Mouse (Mus musculus): Measurements from ENCODE around the gene Kif5c.

The Kif5c gene

DNA sequence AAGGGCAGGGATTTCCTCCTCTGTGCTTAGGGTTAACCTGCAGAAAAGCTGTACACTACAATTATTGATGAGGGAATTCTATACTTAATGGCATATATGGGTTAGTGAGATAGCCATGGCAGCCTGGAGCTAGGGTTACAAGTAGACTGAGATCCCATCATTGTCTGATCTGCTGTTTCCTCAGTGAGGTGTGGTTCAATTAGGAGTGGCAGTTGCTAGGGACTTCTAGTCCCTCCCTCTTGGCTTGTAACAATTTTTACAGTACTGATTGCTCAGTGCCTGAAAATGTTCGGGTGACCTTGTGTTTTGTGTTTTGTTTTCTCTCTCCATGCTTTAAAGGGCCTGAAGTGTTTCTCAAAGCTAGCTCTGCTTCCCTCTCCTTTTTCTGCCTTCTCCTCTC, 2.1 kb downstream of the Kif5c start:
- no peak for DNase-seq (ENCODE audit: low spot score)

DNA sequence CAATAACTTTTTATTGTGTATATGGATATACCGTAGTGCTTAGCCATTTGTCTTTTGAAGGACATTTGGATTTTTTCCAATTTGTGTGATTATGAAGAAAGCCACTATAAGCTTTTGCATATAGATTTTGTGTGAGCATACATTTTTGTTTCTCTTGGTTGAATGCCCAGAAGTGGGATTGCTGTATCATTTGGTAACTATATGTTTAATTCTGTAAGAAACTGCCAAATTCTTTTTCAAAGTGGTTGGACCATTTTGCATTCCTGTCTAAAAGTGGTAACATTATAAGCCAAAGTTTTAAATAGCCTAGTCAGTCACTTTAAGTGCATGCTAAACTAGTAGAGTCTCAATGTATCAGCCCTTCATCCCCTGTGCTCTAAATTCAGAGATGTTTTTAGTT, 6.5 kb downstream of the Kif5c start:
- DNase-seq (ENCODE audit: low spot score) = no peak

DNA sequence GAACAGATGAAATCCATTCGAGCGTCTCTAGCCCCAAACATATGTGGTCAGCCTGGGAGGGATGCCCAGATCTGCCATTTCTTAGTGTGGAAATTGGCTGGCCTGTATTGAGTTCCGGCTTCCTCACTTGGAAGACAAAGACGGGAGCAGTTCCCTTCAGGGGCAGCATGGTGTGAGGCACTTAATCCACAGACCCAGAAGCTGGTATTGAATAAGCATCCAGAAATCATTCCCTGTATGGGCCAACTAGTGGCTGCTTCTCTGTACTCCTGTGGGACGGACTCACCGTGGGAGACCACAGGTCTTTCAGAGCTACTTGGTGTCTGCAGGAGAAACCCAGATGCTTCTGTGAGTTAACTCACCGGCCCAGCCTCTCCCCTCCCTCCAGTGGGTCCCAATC, 8.5 kb downstream of the Kif5c start:
- DNase-seq (ENCODE audit: low spot score) = no peak

DNA sequence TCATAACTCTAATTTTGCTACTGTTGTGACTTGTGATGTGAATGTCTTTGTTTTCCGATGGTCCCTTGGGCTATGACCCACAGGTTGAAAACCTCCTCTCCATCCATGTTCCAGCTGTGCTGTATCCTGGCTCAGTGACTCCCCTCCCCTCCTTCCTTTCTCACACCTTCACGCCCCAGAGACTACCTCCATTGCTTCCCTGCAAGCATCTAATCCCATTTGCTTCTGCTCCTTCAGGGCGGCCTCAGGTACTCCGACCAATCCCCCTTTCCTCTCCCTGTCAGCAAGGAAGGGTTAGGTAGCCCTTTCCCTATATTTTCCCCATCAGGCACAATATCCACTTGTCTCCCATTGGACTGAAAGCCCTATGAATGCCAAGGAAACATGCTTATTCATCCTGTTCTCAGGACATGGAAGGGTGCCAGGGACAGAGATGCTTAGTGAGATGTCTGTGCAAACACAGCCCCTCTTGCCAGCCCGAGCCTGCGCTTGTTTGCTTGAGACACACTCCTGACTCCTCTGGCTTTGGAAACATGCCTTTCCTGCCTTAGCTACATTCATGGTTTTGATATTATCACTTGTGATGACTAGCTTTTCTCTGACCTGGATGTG, 9.1 kb downstream of the Kif5c start:
- DNase-seq (ENCODE audit: low spot score) = no peak

DNA sequence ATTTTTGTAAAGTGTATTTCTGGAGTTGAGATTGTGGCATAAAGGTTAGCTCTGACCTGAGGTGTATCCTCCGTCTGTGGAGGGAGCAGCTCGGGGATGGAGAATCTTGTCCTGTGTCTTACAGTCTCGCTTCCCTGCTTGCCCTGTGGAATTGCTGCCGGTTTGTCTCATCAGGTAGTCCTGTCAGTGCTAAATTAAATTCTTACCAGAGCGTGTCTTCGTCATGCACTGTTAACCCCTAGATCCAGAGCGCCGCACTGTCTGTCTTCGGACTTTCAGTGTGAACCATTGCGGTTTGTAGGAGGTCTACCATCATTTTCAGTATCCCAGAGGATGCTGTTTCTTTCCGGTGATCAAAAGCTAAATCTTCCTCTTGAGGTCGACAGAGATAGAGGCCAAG, 10.1 kb downstream of the Kif5c start:
- no peak for DNase-seq (ENCODE audit: low spot score)

DNA sequence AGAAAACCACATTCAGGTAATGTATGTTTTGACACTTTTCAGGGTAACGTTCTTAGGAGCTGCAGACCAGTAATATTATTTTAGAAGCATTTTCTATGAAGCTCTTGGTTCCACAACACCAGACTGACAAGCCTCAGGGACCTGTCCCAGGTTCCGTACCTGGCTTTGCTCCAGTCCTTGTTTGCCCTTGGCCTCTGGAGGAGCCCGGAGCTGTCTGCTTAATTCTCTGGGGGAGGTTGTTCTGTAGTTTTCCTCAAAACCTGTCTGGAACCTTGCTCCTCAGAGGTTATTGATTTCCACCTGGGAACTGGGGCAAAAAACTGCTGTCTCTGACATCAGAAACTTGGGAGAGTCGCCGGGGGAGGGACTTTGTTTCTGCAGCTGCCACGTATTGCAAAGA, 11.5 kb downstream of the Kif5c start:
- no peak for DNase-seq (ENCODE audit: low spot score)

DNA sequence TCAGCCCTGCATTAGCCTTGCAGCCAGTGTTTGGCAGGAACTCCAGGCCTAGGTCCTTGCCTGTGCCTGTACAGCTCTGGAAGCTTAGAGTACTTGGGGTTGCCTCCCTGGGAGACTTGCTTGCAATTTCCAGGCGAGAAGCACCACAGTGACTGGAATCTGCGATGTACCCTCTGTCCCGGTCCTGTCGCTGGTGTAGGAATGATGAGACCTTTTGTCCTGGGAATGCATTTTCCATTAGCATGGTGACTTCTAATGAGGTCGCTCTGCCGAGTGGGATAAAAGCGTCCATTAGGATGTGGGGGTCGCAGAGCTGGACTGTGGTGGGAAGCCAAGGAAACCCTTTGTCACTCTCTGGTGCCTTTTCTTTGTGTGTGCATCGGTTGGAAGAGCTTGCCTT, 14.1 kb downstream of the Kif5c start:
- DNase-seq (ENCODE audit: low spot score) = no peak

DNA sequence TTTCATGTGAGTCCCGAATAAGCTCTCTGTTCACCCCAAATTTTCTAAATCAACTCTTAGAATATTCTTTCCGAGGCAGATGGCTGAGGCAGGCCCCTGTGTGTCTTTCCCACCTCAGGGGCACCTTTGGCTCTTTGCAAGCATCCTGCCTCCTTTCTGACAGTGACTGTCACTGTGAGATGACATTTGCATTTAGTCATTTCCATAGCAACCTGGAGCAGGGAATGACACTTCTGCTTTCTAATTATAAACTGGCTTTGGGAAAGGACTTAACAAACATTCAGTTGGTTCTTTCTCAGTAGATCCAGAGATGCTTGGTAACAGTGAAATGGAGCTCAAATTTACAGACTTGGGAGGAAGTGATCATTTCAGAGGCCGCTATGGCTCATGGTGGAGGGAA, 23.7 kb downstream of the Kif5c start:
- DNase-seq (ENCODE audit: low spot score) = no peak

DNA sequence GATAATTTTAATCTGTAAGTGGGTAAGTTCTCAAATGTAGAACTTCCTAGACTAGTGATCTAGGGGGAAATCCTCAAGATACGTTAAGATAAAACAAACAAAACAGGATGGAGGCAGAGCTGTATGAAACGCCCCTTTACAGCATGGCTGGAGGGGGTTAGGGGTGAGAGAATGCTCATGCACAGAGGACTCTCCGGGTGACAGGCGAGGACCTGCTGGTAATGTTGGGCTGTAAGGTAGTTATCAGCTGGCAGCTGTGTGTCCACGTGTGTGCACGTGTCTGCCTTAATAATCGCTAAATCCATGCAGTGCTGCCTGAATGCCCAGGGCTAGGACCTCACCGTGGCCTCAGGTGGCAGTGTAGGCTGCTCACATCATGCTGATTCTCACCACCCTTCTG, 24.7 kb downstream of the Kif5c start:
- no peak for DNase-seq (ENCODE audit: low spot score)

DNA sequence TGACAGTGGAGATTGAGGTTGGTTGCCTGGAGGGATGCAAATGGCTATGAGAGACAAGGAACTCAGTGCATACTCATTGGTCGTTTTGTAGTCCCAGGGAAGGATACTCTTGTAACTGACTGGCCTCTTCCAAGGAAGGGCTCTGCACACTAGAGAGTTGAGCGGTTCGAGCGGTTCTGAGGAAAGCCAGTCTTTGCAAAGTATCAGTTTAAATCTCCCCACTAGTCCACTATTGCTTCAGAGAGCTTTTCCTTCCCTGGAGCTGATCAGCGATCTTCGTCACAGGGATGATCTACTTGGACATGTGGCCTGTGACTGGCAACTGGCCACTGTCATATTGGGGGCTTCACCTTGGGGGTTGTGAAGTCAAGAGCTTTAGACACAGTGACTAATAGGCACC, 28.5 kb downstream of the Kif5c start:
- DNase-seq (ENCODE audit: low spot score) = no peak

DNA sequence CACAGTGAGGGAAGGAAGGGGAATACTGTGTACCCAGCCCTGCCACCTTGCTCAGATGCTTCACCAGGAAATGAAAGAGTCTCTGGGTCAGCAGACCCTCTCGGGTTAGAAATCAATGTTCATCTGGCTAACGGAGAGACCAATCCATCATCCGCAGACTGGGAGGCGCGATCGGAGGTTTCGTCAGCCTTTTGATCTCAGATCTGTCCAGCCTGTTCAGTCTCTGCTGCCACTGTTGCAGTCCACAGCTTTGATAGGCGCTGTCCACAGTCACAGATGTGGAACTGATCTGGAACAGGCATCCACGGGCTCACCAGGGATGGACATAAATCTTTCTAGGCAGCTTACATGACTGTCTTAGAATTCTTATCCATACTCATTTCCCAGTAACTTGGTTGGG, 29.2 kb downstream of the Kif5c start:
- no peak for DNase-seq (ENCODE audit: low spot score)

DNA sequence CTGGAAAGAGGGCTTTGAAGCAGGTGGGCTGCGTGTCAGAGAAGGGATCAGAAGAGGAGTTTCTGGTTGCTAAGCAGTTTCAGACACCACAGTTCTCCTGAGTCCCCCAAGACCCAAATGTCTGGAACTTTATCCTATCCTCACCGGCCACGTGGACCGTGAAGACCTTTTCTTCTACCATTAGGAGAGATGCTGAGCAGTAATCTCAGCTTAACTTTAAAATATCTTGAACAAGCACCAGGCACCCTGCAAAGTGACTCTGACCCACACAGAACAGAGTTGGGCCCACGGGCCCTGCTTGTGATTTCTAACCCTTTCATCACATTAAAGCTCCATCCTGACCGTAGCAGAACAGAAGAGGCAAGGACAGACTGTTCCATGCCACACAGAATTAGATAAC, 29.7 kb downstream of the Kif5c start:
- no peak for DNase-seq (ENCODE audit: low spot score)

DNA sequence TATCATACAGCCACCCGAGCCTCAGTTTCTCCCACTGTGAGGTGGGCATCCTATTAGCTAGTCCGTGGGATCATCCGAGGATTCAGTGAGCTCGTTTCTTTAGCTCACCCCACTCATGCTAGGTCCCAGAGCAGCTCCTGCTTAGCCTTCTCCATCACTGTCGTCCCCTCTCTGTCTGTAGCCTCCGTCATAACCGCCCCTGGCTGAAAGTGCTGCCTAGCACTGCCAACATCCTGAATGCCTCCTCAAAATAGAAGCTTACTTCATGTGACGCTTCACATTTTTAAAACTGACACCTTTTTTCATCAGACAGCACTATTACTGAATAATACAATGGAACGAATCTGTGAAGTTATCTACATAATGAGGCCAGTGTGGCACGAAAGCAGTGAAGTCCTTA, 30.1 kb downstream of the Kif5c start:
- DNase-seq (ENCODE audit: low spot score) = no peak

DNA sequence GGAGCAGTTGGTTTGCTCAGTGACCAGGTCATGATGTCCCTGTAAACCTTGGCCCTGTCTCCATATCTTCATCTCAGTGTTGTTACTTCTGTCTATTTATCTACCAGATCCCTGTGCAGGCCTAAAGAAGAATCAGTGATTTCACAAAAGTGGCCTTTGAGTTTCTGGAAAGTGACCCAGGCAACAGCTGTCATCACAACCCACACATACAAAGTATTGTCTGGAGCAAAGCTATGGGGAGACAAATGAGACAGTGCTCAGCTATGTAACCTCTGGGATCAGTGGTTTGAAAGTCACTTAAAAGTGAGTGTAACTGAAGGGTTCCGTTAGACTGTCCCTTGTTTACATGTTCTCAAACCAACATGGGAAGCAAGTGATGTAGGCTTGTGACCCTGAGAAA, 32.6 kb downstream of the Kif5c start:
- DNase-seq (ENCODE audit: low spot score) = no peak

DNA sequence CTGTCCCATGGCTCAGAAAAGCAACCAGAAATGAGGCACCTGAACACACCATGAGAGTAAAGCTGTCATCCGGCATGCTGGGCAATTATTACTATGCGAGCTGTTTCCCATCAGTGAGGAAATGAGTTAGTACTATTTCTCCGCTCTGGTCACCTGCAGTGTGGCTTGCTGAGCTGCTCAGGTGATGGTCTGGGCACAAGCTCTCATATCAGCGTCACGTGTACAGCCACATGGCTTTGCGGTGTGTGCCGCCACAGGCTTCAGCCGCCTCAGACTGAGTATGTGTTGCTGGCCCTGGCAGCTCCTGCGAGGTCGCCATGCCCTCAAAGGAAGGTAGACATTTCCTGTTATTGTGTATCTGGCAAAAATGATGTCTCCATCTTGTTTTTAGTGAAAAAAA, 35.5 kb downstream of the Kif5c start:
- no peak for DNase-seq (ENCODE audit: low spot score)

DNA sequence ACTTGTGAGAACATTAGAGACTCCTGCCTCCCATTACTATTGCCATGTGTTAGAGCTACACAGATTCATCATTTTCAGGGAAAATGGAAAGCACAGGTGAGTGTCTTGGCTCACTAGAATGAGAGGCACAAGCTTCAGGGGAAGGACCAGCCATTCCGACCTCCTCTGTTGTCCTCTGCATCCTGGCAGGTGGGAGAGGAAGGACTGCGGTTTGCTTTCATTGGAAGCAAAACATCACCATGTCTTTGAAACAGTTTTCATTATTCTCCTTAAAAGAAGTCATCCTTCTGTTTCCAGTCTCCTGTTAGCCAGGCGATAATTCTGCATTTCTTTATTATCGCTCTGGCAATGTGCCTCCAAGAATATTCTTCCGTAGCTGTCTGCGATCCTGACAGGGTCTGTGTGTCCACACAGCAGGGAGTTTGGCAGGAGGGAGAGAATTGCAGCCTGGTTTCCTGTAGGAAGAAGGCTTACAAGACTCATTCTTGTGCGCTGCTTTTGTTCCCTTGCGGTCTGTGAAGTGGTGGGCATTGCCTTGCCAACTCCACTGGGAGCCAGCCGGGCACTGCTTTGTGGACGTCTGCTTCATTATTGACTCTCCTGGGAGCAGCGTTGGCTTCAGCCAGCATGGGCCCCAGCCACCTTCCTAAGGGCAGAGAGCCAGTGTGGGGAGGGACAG, 36.2 kb downstream of the Kif5c start:
- peak; percentile 22 for DNase-seq (ENCODE audit: low spot score)

DNA sequence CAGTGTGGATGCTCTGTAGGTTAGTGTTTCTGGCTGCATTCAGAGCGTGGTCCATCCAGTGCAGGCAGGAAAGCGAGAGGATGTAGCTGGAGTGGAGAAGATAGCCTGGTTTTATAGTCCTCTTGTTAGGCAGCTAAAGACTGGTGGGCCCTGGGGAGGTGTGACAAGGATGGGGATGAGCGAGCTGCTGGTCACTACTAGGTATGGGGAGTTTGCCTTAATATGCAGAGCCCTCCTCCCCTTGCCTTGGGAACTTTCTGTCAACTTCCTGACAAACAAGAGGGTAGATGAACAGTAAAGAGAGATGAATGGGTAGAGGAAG, 36.7 kb downstream of the Kif5c start:
- no peak for DNase-seq (ENCODE audit: low spot score)

DNA sequence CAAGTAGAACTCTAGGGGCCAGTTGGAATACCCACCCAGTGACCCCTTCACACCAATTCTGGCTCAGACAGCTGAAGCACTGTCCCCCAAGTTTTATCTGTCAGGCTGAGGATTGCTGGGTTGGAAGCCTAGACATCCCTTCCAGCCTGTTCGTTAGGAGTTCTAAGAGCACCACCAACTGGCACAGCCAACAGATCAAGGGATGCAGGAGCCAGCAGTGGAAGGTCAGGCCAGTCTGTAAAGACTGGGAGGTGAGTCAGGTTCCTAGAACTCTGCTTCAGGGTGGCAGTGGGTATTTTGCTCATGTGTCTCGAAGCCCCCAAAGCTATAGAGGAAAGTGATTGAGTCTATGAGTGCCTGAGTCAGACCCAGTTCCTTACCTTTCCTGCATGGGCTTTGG, 37.9 kb downstream of the Kif5c start:
- no peak for DNase-seq (ENCODE audit: low spot score)

DNA sequence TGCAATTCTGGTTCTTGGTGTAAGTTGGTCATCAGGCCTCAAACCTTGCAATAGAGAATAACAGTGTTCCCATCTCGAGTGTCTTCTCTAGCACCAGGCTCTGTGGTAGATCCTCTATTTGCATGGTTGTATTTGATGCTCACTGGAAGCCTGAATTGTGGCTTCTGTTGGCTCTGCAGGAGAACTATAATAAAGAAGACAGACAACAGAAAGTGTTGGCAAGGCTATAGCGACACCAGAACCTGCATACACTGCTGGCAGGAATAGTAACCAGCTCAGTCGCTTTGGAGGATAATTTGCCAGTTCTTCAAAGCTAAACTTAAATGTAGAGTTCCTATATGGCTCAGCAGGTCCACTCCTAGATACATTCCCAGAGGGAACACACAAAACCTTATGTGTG, 38.6 kb downstream of the Kif5c start:
- no peak for DNase-seq (ENCODE audit: low spot score)

DNA sequence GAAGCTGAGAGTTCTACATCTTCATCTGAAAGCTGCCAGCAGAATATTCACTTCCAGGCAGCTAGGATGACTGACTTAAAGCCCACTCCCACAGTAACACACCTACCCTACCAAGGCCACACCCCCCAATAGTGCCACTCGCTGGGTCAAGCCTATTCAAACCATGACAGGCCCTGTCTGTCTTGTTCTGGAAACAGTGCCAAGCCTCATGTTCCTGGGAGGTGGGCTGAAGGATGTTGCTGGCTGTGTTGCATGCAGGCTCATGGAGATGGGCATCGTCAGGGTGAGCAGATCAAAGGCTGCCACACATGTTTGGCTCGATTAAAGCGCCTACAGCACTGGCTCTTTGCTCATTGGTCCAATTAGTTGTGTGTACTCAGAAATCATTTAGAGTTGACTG, 39.9 kb downstream of the Kif5c start:
- DNase-seq (ENCODE audit: low spot score) = no peak

DNA sequence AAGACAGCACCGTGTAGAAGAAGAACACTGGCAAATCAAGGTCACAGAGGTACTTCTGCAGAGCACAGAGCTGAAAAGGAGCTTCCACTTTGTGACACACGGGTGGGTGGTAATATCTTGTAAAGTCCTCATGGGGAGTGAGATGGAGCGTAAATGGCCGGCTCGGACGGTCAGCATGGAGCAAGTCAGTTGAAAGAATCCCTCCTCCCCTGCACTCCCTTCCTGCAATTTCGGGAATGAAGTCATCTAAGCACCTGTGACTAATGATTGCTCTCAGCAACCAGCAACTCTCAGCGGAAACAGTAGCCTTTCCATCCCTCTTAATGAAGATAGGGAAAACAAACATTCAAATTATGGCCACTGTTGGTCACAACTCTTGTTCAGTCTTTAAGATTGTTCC, 40.9 kb downstream of the Kif5c start:
- DNase-seq (ENCODE audit: low spot score) = no peak

DNA sequence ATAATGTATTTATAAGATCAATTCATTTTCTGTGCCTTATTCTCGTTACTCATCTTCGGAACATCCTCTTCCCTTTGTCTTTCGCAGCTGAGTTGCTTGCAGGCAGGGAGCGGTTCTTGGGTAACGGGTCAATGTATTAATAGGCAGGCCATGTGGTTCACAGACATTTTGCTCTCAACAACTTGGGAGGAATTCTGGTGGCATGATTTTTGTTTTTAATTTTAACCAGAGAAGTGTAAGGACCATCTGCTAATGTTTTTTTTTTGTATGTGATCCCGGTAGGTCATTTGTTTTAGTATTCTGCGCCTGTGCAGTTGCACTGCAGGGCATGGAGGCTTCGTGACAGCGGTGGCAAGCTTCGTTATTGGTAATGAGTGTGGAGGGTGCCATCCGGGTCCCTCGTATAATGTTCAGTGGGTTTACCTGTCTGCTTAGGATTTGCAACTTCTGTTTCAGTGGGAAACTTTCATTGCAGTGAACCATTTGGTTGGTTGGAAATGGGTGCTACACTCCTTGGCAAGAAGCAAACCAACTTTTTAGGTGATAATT, 41.4 kb downstream of the Kif5c start:
- no peak for DNase-seq (ENCODE audit: low spot score)

DNA sequence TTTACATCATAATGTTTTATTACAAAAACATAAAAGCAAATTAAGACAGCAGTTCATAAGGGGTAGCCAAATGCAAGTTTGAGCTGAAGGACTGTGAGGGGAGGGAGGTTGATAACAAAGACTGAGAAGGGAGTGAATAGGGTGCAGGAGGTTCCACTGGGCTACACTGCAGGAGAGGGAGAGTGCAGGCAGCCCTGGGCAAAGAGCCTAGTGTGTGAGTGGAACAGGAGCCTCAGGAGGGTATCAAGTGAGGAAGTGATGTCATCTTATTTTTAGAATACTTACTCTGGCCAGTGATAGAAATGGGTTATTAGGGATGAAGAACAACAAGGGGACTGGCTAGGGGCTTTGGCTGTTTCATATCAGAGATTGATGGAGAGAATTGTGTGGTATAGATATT, 42.2 kb downstream of the Kif5c start:
- no peak for DNase-seq (ENCODE audit: low spot score)

DNA sequence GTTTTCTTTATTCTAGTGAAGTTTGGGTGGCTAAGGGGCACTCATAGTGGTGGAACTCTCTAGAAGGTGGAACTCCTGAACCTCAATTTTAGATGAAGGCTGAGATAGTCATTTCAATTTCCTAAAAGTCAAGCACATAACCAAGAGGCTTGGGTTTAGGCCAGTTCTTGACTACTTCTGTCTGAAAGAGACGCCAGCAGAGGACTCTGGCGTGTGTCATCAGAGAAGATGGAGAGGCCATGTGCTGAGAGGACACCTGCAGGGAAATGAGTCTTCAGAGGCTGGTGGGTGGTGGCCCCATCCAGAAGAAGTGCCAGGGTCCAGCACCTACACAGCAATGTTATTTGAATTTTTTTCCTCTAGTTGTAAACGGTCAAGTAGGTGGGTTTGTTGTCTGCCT, 42.8 kb downstream of the Kif5c start:
- no peak for DNase-seq (ENCODE audit: low spot score)
